Mouse (Mus musculus) testis, adult 2 months (tissue): Measurements from ENCODE around the gene Fndc7.

ENCODE experiments used
- CTCF ChIP-seq: fragments of 200-500 bp; IDR thresholded peaks from 2 replicates; pipeline ENCODE4 v1.5.1; 2012; ENCODE audit warnings: low read depth, mild to moderate bottlenecking, inconsistent platforms, low read length, moderate library complexity; ENCODE audit not compliant: control insufficient read depth, insufficient read depth, insufficient replicate concordance
- POLR2A ChIP-seq: fragments of 200-500 bp; IDR thresholded peaks from 2 replicates; pipeline ENCODE4 v1.6.1; 2012; ENCODE audit warnings: low read depth, mild to moderate bottlenecking, inconsistent platforms, low read length, moderate library complexity; ENCODE audit not compliant: control insufficient read depth

DNA sequence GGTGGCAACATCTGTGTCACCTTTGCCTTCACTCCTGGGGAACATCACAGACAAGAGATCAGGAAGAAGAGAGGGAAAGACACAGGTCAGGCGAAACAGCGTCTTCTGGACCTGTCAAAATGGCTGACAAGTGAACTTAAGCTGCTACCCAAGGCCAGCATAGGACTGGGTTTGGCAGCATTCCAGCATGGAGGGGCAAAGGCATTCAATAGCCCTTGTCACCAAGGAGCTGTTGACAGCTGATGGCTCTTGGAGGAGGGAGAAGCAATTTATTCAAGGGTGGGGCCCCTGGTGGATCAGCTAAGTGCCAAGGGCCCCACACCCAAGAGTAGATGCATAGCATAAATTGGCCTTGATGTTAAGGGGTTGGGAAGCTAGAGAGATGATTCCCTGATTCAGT, 10.7 kb downstream of the Fndc7 start:
- TF ChIP-seq CTCF (no peak), POLR2A (no peak)
